In genomic region chr6:57703703-57704102, GRCm38 (mm10) we compare ENCODE assay signal across 8 mouse cellular contexts. TPM values are rescaled to one million over a fixed set of nuclear protein-coding genes. Genes with fewer than 3 reads are reported as not detected.
DNase-seq lines count a peak whose midpoint lies in the region; ATAC-seq and TF ChIP-seq lines count a peak whose summit lies in the region.

No protein-coding gene starts in this region.

- H3K9ac ChIP-seq in kidney, embryonic 14.5 days (ENCODE audit: low read depth, low read length), result peak overlapping the region; percentile 77
- H3K9ac ChIP-seq in forebrain, embryonic 16.5 days (replicated peaks; ENCODE audit: low read depth, low read length), result peak overlapping the region; percentile 92
- peak overlapping the region; percentile 93 for H3K9ac ChIP-seq in midbrain, embryonic 15.5 days

- H3K4me2 ChIP-seq in kidney, embryonic 14.5 days (replicated peaks; ENCODE audit: low read depth, low read length), result peak overlapping the region; percentile 67
- H3K4me2 ChIP-seq in forebrain, embryonic 16.5 days (ENCODE audit: low read length), result peak overlapping the region; percentile 54
- H3K4me2 ChIP-seq in midbrain, embryonic 15.5 days, result peak overlapping the region; percentile 55

- no peak for TF ChIP-seq CTCF in bone marrow, adult 2 months (IDR thresholded peaks at IDR 0.05; ENCODE audit: control insufficient read depth, insufficient read depth, low read length)

- WGBS in kidney, embryonic 14.5 days, result 32% methylated on average over 2 of the region's 2 CpGs
- 3% methylated on average over 2 of the region's 2 CpGs for WGBS in bone marrow, adult 2 months
- 14% methylated on average over 2 of the region's 2 CpGs for WGBS in forebrain, embryonic 16.5 days
- 13% methylated on average over 2 of the region's 2 CpGs for WGBS in midbrain, embryonic 15.5 days

- H3K36me3 ChIP-seq in kidney, embryonic 14.5 days (ENCODE audit: control insufficient read depth, insufficient read depth, low read length), result no peaks in the 10 kb centered on the region
- no peaks in the 10 kb centered on the region for H3K36me3 ChIP-seq in forebrain, embryonic 16.5 days (ENCODE audit: control insufficient read depth, insufficient read depth)
- H3K36me3 ChIP-seq in midbrain, embryonic 15.5 days (replicated peaks), result no peaks in the 10 kb centered on the region

- H3K9me3 ChIP-seq in kidney, embryonic 14.5 days (ENCODE audit: control insufficient read depth, low read length), result no peaks in the 10 kb centered on the region
- H3K9me3 ChIP-seq in forebrain, embryonic 16.5 days (ENCODE audit: control insufficient read depth, low read length), result no peaks in the 10 kb centered on the region
- H3K9me3 ChIP-seq in midbrain, embryonic 15.5 days, result no peaks in the 10 kb centered on the region

- no peak for DNase-seq in kidney, adult 18-20 months
- peak; percentile 11 to 33 for DNase-seq in kidney, postnatal 4 days
- DNase-seq in frontal cortex, postnatal 36 days (ENCODE audit: low spot score in 2 of 2), result no peak
- DNase-seq in layer of hippocampus, postnatal 10 days (ENCODE audit: low spot score in 2 of 2), result no peak

- no peaks in the 10 kb centered on the region for H3K4me1 ChIP-seq in kidney, embryonic 14.5 days (ENCODE audit: control insufficient read depth, insufficient read depth, low read length)
- peaks cover 2% of the 10 kb centered on the region; the same call in 1 of the 2 replicates for H3K4me1 ChIP-seq in bone marrow, adult 2 months (ENCODE audit: control insufficient read depth, insufficient read depth, low read length)
- peaks cover 4% of the 10 kb centered on the region for H3K4me1 ChIP-seq in forebrain, embryonic 16.5 days (replicated peaks; ENCODE audit: control insufficient read depth, insufficient read depth, low read length)
- H3K4me1 ChIP-seq in midbrain, embryonic 15.5 days, result peaks cover 31% of the 10 kb centered on the region

- peak overlapping the region; percentile 75 for H3K4me3 ChIP-seq in kidney, embryonic 14.5 days (ENCODE audit: low read length)
- peak overlapping the region; percentile 72 for H3K4me3 ChIP-seq in bone marrow, adult 2 months (replicated peaks; ENCODE audit: control insufficient read depth, low read depth, low read length)
- H3K4me3 ChIP-seq in forebrain, embryonic 16.5 days (replicated peaks; ENCODE audit: low read length), result peak overlapping the region; percentile 89
- H3K4me3 ChIP-seq in midbrain, embryonic 15.5 days, result peak overlapping the region; percentile 73

- H3K27me3 ChIP-seq in kidney, embryonic 14.5 days (ENCODE audit: control insufficient read depth, insufficient read depth, low read length), result no peaks in the 10 kb centered on the region
- no peaks in the 10 kb centered on the region for H3K27me3 ChIP-seq in forebrain, embryonic 16.5 days (replicated peaks; ENCODE audit: control insufficient read depth, insufficient read depth, low read length)
- H3K27me3 ChIP-seq in midbrain, embryonic 15.5 days (replicated peaks), result no peaks in the 10 kb centered on the region

- TF ChIP-seq POLR2A in bone marrow, adult 2 months (IDR thresholded peaks at IDR 0.05; ENCODE audit: borderline replicate concordance, control insufficient read depth, low read depth, low read length), result no peak

- peak; percentile 29 for ATAC-seq in kidney, embryonic 14.5 days (ENCODE audit: low FRiP score, low TSS enrichment)
- peak; percentile 24 for ATAC-seq in forebrain, embryonic 16.5 days
- ATAC-seq in midbrain, embryonic 15.5 days (replicated peaks), result peak; percentile 50

- H3K27ac ChIP-seq in kidney, embryonic 14.5 days (ENCODE audit: low read depth, low read length), result peak overlapping the region; percentile 94
- H3K27ac ChIP-seq in bone marrow, adult 2 months (ENCODE audit: control insufficient read depth, insufficient read depth, low read depth, low read length, poor library complexity), result peak overlapping the region; percentile 24; the same call in 1 of the 2 replicates
- peak overlapping the region; percentile 99 for H3K27ac ChIP-seq in forebrain, embryonic 16.5 days (ENCODE audit: low read length)
- peak overlapping the region; percentile 99 for H3K27ac ChIP-seq in midbrain, embryonic 15.5 days

RNA-seq across cellular contexts. Expression of gene Lancl2, which starts 1.4 kb away (rescaled TPM):
- 24.3 and 37.7 TPM in 2 replicates for polyA plus RNA-seq in kidney, embryonic 14.5 days (2014; fragmentation: Nextera tagmentation; extraction: Ambion mirVana)
- 6.5 and 12.2 TPM in 2 replicates for polyA plus RNA-seq in bone marrow, adult 2 months (2011; ENCODE audit: insufficient read depth, insufficient read length, low replicate concordance, missing spikeins)
- polyA plus RNA-seq in forebrain, embryonic 16.5 days (2015; fragmentation: Nextera tagmentation; extraction: Ambion mirVana), result 92.6 and 95.1 TPM in 2 replicates
- 91.8 and 92.4 TPM in 2 replicates for polyA plus RNA-seq in midbrain, embryonic 15.5 days (2015; fragmentation: Nextera tagmentation; extraction: Ambion mirVana)
- 100 to 1,000 TPM; 135 to 139 TPM for total RNA-seq in layer of hippocampus, postnatal 10 days (2021)

RNA-seq across cellular contexts. Expression of gene Pyurf, which starts 11.8 kb away (rescaled TPM):
- 22.8 and 26.3 TPM in 2 replicates for polyA plus RNA-seq in kidney, embryonic 14.5 days (2014; fragmentation: Nextera tagmentation; extraction: Ambion mirVana)
- polyA plus RNA-seq in bone marrow, adult 2 months (2011; ENCODE audit: insufficient read depth, insufficient read length, low replicate concordance, missing spikeins), result 2.3 and 4.1 TPM in 2 replicates
- 9.1 and 9.4 TPM in 2 replicates for polyA plus RNA-seq in forebrain, embryonic 16.5 days (2015; fragmentation: Nextera tagmentation; extraction: Ambion mirVana)
- polyA plus RNA-seq in midbrain, embryonic 15.5 days (2015; fragmentation: Nextera tagmentation; extraction: Ambion mirVana), result 14.6 and 15.6 TPM in 2 replicates
- 1 to 10 TPM; 6.4 to 7.0 TPM for total RNA-seq in layer of hippocampus, postnatal 10 days (2021)

Comparison
In these comparisons a context has a peak if more than half of its experiments do, and no peak if none do; other contexts are left out.
1. DNase-seq: peak in kidney, postnatal 4 days (2 of 2); none in kidney, adult 18-20 months (single experiment), frontal cortex, postnatal 36 days (0 of 2) and layer of hippocampus, postnatal 10 days (0 of 2).
2. H3K27ac ChIP-seq: peak in every context shown above with its lines; median percentile 99 in forebrain, embryonic 16.5 days; 99 in midbrain, embryonic 15.5 days; 94 in kidney, embryonic 14.5 days; 24 in bone marrow, adult 2 months.
3. Peak in every context shown above with its lines, with median percentiles within 50 percentile points of each other: ATAC-seq, H3K4me2 ChIP-seq, H3K4me3 ChIP-seq and H3K9ac ChIP-seq.